Mouse (Mus musculus): ENCODE results near the gene Tnfaip8l2. TPM values are rescaled to one million over a fixed set of nuclear protein-coding genes. Genes with fewer than 3 reads are reported as not detected.
"Not testable (repeated sequence)": the region's sequence is repeated elsewhere in the genome, so short reads cannot be mapped to it uniquely, and the experiment has no call there.

Gene Tnfaip8l2
- total RNA-seq, 2 experiments from 2014 or later: 1.7 to 1.8 TPM

DNA sequence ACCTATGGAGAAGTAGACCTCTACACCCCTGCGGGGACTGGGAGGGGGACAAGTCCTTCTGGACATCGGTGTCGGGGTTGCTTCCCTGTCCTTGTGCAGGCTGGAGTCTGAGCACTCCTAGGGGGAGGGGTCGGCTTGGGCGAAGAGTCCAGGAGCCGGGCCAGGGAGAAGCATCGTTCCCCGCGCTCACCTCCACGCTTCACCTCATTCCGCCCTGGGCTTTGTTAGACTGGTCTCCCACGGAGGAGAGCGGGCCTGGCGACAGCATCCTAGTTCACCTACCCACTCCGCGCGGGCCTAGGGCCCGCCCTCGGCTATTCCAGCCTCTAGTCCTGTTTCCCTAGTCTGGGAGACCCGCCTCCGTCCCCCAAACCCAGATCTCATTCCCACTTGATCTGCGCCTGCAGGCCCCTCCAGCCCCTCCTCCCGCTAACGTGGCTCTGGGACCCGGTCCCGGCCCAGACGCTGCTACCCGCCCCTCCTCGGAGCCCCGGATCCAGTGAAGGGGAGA, 18.9 kb upstream of the Tnfaip8l2 start:
- intact Hi-C loops (cut with DNase I): no loop called here

DNA sequence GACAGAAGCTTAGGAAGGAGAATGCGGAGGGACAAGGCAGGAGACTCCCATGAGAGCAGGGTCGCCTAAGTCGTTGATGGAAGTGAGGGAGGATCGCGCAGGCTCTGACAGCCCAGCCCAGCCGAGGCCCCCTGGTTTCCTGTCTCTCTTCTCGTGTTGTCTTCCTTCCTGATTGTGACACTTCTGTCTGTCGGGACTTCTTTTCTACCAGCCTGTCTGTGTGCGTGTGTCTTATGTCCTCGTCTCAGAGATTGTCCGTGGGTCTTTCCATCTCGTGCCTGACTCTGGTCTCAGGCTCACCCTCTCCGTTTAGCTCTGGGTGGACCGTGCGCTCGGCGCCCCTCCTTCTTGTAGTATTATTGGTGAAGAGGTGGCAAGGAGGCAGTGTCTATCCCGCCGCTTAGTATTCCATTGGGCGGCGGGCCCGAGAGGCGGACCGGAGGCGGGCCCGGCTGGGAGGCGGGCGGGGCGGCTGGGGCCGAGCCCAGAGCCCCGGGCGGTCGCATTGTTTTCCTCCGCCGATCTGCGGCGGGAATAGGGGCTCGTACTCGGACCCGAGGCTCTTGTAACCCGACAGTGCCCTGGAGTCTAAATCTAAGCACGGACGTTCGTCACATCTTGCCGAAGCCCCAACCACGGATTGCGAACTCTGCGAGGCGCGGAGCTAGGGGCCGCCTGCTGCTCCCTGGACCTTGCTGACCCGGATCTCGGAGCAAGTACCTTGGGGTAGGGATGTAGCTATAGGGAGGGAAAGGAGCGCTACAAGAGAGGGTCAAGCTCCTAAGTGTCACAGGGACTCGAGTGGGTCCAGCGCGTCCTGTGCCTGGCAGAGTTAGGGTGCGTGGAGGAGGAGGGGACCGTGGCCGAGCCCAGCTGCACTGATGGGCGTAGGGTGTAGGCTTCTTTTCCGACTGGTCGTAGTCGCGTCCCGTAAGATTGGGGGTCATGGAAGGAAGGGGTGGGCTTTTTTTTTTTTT, 18.1 kb upstream of the Tnfaip8l2 start, which contains the start of gene Sema6c:
TSS of gene Sema6c (plus strand) at position 471 of the 977 bp plus-strand sequence.
- intact Hi-C loops (cut with DNase I): no loop called here
- peak; percentile 93 for DNase-seq

More for the DNA sequence above, 18.9 kb upstream of the Tnfaip8l2 start:
- peak in 1 of 2 experiments; percentile 39 for DNase-seq

DNA sequence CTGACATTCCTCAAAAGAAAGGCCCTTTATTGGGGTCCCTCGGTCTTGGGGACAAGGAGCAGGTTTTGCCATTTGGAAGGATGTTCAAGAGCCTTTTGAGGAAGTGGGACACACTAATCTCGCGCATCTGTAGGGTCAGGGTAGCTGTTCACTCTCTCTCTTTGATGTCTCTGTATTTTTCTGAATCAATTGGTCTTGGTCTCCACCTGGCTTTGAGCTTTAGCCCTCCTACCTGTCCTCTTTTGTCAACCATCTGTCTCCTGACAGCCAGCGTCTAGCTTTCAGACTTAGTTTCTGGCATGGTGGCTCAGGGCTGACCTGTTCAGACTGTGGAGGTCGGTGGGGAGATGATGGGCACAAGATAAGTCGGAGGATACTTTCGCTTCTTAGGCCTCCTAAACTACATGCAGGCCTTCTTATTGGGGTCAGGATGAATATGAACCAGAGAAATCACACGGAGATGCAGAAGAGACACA, 17.4 kb upstream of the Tnfaip8l2 start:
- intact Hi-C loops (cut with DNase I): no loop called here
- DNase-seq: no peak

DNA sequence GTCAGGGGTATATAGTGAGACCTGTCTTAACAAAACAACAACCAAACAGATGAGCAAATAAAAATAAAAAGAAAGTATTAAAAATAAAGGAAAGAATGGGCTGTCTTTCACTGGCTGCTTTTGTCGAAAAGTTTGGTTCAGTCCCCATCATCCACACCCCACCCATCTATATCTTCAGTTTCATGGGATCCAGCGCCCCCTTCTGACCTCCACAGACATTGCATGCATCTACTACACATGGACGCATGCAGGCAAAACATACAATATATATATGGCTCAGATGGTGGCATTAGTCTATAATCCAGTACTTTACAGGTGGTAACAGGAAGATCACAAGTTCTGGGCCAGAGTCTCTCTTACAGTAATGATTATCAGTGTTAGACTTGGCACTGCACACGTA, 11.7 kb upstream of the Tnfaip8l2 start:
- intact Hi-C loops (cut with DNase I): no loop called here
- peak in 1 of 2 experiments; percentile 58 for DNase-seq

DNA sequence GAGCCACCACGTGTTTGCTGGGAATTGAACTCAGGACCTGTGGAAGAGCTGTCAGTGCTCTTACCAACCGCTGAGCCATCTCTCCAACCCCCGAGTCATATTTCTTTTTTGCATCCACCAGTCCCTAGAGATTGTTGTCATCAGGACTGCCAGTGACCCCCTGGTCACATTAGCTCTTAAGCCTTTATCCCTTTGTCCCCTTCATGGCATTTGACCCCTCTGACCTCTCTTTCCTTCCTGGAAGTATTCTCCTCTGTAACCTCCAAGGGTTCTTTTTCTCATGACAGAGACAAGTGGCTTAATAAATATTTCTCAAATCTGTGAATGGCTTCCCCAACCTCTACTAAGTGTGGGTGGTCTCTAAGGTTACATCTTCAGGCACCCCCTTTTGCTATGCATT, 5.8 kb upstream of the Tnfaip8l2 start:
- DNase-seq: no peak
- intact Hi-C loops (cut with DNase I): no loop called here

DNA sequence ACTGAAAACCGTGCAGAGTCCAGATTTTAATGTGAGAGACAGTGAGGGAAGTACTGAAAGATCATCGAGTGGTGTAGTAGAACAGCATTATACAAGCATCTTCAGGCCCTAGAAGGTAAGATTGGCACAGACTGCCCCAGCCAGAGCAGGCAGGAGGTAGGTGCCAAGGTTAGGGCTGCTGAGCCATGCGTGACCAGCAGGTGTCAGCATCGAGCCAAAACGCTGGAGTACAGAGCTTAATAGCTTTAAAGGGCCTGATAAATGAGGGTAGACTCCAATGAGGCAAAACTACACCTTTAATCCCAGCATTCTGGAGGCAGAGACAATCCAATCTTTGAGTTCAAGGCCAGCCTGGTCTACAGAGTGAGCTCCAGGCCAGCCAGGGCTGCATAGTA, 454 bp upstream of the Tnfaip8l2 start:
- intact Hi-C loops (cut with DNase I): loop anchor here (1.0 to 2.0 kb wide), 3 partner anchors 32 to 121 kb away; partner anchors contain the start of gene Gabpb2
- peak; percentile 93 to 95 for DNase-seq

DNA sequence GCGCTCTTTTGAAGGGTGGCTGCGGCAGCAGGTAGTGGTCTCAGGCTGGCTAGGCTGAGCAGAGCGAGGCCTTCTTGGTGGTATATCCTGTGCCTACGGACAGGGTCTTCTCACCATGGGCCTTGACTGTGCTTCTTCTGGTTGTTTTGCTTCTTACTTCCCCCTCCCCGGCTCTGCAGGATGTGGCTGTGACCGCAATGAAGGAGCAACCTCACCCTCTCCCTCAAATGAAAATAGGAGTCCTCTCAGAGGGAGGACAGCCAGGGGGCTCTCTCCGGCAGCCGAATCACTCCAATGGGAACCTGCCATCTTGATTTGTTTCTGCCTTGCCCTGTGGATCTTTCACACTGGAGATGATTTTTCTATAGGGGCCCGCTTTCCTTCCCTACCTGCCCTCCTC, 686 bp downstream of the Tnfaip8l2 start:
- intact Hi-C loops (cut with DNase I): no loop called here
- no peak for DNase-seq

DNA sequence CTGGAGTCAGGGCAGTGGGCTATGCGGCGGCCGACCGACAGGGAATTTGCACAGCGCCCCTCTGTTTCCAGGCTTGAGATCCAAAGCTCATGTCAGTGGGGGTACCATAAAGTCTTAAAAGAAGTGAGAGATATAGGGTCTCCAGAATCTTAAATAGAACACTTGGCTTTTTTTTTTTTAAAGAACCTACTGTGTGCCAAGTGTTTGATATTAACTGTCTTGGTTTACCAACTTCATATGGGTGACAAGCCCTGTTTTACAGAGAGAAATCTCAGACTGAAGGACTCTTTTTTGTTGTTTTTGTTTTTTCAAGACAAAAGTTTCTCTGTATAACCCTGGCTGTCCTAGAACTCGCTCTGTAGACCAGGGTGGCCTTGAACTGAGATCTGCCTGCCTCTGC, 1.4 kb downstream of the Tnfaip8l2 start:
- no peak for DNase-seq
- intact Hi-C loops (cut with DNase I): no loop called here

DNA sequence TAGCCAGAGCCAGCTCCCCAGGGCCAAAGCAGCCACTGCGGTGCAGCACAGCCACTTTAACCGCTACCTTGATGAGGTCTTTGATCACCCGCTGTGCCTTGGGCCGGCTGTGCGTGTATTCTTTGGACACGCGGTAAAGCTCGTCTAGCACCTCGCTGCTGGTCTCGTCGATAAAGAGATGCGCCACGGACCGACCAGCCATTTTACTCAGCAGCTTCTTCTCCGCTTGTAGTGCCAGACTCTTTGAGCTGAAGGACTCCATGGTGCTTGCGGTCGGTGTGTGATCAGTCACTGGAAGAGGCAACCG, 1.9 kb downstream of the Tnfaip8l2 start:
- no peak for DNase-seq
- intact Hi-C loops (cut with DNase I): no loop called here

DNA sequence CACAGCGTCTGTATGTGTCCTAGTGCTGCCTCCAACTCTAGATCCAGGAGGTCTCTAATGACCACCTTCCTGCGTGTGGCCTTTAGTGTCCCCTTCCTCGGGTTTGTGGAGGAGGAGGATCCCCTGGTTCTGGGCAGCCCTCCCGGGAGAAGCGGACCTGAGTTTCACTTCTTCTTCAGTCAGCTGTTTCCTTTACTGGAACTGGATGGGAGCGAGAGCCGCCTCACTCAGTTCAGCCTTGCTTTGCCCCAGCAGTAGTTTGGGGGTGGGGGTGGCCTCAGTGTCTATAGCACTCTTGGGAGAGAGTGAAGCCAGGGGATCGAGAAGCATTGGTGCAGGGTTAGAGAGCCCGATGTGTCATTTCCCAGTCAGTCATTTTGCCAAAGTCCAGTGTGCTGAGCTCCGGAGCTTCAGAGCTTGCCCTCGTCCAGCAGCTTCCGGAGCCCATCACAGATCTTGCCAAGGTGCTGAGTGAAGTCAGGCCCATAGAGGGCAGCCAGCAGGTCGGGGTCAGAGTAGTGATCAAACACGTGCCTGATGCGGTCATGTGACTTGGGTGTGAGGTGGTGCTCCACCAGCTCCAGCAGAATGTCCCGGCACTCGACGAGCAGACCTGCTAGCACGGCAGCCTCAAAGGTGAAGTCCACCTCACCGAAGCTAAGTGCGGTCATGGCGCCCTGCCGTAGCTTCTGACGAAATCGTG, 2.4 kb downstream of the Tnfaip8l2 start:
- intact Hi-C loops (cut with DNase I): no loop called here
- DNase-seq: no peak

DNA sequence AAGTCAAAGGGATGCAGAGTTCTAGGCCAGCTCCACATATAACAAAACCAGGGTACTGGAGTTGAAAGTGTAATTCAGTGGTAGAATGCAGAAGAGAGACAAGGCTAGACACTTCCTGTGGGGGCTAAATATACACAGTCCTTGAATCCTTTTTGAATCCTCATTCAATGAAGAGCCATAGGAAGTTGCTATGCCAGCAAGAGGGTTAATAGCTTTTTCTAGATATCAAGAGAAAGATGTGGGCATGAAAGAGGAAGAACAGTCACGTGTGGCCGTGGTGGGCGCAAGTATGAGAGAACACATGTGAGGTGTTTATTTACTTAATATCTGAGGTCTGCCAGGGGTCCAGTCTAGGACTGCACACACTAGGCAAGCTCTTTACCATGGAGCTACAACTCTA, 5.8 kb downstream of the Tnfaip8l2 start:
- no peak for DNase-seq
- intact Hi-C loops (cut with DNase I): no loop called here

DNA sequence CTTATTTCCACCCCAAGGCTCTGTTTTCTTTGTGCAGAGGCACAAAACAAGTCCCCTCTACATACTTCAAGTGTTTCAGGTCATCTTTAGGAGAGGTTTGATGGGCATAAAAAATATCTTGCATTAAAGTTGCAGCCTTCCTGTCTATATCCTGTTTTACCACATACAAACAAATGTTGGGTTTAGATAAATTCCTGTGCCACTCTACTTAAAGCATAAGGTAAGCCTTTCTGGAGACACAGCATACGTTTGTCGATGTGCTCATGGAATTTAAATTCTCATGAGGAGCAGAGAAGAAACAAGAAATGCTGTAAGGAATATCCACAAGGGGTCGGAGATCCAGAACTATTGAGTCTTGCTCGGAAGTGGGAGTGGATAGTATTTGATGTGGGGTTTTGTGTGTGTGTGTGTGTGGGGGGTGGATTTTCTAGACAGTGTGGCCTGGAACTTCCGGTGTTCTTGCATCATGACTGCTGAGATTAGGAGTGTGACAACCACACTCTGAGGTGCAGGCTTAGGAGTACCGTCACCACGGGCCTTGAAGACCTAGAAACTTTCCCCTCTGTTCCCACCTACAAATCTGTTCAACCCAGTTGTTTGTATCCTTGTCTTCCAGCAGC, 6.6 kb downstream of the Tnfaip8l2 start:
- intact Hi-C loops (cut with DNase I): no loop called here

DNA sequence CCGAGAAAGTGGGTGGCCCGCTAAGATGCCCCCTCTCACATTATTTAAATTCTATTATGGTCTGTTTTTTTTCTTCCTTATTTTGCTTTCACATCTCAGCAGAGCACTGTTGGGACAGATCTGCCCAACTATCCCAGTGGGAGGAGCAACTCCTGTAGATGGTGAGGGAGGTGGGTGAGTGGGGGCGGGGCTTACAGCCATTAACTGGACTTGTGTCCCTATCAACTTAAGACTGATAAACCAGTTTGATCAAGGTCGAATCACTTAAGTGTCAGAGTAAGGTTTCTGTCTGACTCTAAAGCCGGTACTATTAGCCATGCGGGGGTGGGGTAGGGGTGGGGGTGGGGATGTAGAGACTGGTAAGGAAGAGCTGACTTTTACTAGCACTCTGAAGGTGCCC, 7.1 kb downstream of the Tnfaip8l2 start:
- peak; percentile 56 to 64 for DNase-seq
- intact Hi-C loops (cut with DNase I): no loop called here

More for the DNA sequence above, 6.6 kb downstream of the Tnfaip8l2 start:
- no peak for DNase-seq

DNA sequence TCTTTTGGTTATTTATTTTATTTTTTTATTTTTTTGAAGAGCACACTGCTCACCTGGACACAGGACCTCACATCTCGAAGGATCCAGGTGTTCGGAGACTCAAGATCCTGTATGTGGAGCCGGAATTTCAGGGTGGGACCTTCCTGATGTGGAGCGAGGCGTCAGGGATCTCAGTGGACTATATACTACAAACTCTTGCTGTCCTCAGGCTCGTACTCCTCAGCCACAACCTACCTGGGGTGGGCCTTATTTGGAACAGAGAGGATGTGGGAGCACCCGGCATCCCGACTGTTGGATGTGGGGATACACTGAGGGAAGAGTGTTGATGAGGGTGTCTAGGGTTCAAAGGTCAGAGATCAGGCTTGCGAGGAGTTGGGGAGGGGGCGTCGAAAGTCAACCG, 8.0 kb downstream of the Tnfaip8l2 start:
- DNase-seq; intact Hi-C loops (cut with DNase I): not testable (repeated sequence)

DNA sequence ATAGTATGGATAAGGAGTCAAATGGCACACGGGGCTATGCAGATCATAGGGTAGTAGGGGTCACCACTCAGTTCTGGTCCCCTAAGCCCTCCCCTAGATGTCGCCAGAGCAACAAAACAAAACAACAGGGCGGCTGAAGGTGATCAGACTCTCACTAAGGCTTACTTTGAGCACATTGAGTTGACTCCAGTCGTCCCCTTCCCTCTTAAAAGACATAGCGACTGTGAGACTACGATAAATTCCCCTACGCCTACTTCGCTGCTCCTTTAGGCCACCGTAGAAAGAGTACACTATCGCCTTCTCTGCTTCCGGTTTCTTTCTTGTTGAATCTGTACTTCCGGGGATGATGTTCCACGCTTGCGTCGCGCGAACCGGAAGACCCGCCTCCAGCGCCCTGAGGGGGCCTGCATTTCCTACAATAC, 8.5 kb downstream of the Tnfaip8l2 start, which contains the start of the genes Scnm1 and Lysmd1:
TSS of gene Scnm1 (minus strand) at position 332 of the 422 bp plus-strand sequence.
TSS of gene Lysmd1 (plus strand) at position 409 of the 422 bp plus-strand sequence.
- intact Hi-C loops (cut with DNase I): no loop called here
- DNase-seq: peak; percentile 94

DNA sequence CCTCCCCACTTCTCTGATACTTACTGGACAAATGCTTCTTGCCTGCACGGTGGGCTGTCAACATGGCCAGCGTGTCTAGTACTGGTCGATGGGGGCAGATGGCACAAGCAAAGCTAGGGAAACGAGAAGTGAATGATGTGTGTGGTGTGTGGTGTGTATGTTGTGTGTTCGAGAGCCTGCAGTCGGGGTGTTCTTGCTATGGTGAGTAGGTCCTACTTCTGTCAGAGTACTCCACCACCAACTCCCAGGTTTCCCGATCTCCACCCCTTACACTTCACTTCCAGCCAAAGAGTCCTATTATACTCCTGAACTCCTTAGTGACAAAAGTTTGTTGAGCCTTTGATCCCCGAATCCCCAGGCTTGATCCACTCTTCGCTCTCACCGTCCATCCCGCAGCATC, 9.0 kb downstream of the Tnfaip8l2 start:
- no peak for DNase-seq
- intact Hi-C loops (cut with DNase I): no loop called here

DNA sequence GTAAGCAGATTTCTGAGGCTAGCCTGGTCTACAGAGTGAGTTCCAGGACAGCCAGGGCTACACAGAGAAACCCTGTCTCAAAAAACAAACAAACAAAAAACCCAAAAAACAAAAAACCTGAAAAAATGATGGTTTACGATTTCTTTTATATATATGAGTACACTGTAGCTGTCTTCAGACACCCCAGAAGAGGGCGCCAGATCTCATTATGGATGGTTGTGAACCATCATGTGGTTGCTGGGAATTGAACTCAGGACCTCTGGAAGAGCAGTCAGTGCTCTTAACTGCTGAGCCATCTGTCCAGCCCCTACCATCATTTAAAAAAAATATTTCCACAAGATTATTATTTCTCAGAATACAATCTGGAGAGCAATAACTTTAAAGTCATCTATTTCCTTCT, 9.8 kb downstream of the Tnfaip8l2 start:
- intact Hi-C loops (cut with DNase I); DNase-seq: not testable (repeated sequence)

DNA sequence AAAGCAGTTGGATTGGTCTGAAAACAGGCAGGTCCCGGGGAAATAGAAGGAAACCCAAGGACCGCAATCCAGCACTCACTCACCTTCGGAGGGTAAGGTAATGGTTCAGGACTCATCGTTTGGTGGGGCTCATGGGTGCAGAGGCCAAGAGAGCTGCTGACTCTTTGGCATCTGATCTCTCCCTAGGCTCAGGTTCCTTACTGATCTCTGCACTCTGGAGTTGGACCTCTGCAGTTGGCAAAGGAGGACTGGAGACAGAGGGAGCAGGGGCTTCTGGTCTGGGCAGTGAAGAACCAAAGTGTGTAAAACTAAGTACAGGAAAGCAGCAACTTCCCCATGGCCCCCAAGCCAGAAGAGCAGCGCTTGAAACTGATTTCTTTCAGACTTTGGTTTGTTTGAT, 12.1 kb downstream of the Tnfaip8l2 start:
- intact Hi-C loops (cut with DNase I): no loop called here
- DNase-seq: no peak

DNA sequence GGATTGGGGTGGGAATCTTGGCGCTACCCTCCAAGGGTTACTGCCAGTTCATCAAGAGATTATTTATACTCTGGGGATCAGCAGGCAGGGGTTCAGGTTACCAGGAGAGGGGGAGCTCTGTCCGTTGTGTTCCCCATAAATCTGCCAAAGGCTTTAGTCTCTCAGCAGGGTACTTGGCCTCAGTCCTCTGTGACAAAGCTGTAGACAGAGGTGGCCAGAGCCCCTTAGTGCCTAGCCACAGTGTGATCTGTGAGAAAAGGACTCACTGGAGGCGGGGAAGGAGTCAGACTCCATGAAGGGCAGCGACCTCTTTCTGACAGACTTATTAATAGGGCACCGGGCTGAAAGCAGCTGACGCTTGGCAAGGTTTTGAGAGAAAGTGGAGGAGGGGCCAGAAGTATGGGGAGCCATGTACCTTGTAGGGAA, 12.9 kb downstream of the Tnfaip8l2 start:
- peak; percentile 70 to 72 for DNase-seq
- intact Hi-C loops (cut with DNase I): no loop called here

DNA sequence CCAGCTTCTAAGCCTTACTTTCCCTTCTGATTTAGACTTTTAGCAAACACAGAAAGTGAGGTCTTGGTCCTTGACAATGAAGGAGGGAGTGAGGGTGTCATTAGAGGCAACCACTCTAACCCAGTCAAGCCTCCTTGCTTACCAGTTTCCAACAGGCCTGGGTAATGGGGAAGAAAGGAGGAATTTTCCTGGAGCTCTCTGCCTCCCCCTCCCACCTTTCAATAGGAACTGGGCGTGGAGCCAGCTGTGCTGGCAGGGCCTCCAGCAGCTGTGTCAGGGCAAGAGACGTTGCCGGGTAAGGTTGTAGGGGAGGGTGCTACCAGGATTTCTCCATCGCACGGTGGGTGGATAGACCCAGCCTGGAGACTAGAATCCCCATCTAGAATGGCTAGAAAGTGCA, 17.2 kb downstream of the Tnfaip8l2 start:
- peak; percentile 75 to 78 for DNase-seq
- intact Hi-C loops (cut with DNase I): no loop called here

DNA sequence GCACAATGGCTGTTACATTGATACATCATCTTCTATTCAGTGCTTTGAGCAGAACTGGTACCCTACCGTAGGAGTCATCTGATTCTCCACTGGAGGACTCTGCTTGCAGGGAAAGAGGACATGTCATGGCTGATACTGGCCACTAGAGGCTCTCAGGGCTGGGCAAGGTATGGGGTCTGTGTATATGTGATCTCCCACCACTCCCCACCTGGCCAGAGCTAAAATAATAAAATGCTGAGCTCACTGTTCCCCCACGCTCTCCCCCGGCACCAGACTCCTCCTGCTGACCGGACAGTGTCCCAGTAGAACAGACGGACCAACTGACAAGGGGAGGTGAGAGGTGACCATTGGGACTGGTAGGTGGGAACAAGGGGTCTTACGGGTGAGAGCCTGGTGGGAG, 17.9 kb downstream of the Tnfaip8l2 start, which contains the start of gene Tmod4:
TSS of gene Tmod4 (plus strand) at position 231 of the 400 bp plus-strand sequence.
- DNase-seq: peak in 1 of 2 experiments; percentile 56
- intact Hi-C loops (cut with DNase I): no loop called here
